Mouse (Mus musculus): Measurements from ENCODE around the gene Exoc2.

Exoc2 gene

GRCm38 (mm10) chr13:30776021-30776420 is 197.9 kb downstream of the Exoc2 start:
- no peak for DNase-seq (ENCODE audit: low read depth)

DNA sequence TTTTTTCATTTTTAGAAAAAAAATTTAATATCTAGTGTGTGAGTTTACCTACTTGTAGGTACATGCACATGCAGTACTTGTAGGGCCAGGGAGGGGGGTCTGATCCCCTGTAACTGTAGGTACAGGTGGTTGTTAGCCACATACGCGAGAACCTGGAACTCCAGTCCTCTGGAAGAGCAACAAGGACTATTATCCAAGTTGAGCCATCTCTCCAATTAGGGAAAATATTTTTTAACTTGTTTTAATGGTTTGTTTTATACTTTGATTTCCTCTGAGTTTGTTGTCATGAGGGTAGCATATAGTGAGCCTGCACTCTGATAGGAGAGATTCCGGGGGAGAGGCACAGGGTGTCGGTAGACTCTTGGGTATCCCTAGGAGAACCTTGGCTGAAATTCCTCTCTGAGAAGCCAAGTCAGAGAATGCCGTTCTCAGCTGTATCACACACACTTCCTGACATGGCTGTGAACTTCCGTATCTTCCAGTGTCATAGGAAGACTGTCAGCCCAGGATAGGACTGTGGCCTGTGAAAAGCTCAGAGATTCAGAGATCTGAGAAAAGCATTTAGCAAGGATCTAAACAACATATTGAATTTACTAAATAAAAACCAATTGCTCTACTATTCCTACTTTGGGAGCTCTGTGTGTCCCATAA is 206.3 kb downstream of the Exoc2 start:
- no peak for DNase-seq (ENCODE audit: low read depth)

- DNase-seq (ENCODE audit: low read depth): no peak
Observed at GRCm38 (mm10) chr13:30766636-30767476, 207.0 kb downstream of the Exoc2 start.

- no peak for DNase-seq (ENCODE audit: low read depth)
Observed at GRCm38 (mm10) chr13:30765906-30766305, 208.0 kb downstream of the Exoc2 start.

- no peak for DNase-seq (ENCODE audit: low read depth)
Observed at GRCm38 (mm10) chr13:30764014-30764740, 209.7 kb downstream of the Exoc2 start.
